Mouse (Mus musculus) bone marrow macrophage, adult 2 months (primary cell): ENCODE measurements around the gene Shisa7. TPM values are rescaled to one million over a fixed set of nuclear protein-coding genes. Genes with fewer than 3 reads are reported as not detected.

Source experiments
- H3K27ac ChIP-seq: 2 replicates; pipeline ENCODE4 v1.5.1; 2012; ENCODE audit warnings: low read depth, low read length; ENCODE audit not compliant: insufficient read depth
- H3K4me1 ChIP-seq: 2 replicates; pipeline ENCODE4 v1.6.1; 2012; ENCODE audit warnings: low read length; ENCODE audit not compliant: control insufficient read depth, insufficient read depth
- H3K4me3 ChIP-seq: 2 replicates; pipeline ENCODE4 v1.5.1; 2012; ENCODE audit warnings: mild to moderate bottlenecking, low read length, moderate library complexity; ENCODE audit not compliant: insufficient read depth
- CTCF ChIP-seq: IDR thresholded peaks from 2 replicates; pipeline ENCODE4 v1.5.1; 2012; ENCODE audit warnings: low read depth, mild to moderate bottlenecking, low read length, moderate library complexity
- POLR2A ChIP-seq: IDR thresholded peaks from 2 replicates; pipeline ENCODE4 v1.6.1; 2012; ENCODE audit warnings: mild to moderate bottlenecking, low read depth, low read length, borderline replicate concordance
- polyA plus RNA-seq: library from polyadenylated mRNA; stranded (reverse); fragments of >200 nt; gene quantifications from 2 replicates; pipeline ENCODE4 v1.2.4, GENCODE M21; 2012; ENCODE audit not compliant: missing spikeins, insufficient read depth, insufficient read length

Shisa7 gene
- polyA plus RNA-seq, 1 experiment, result not detected

- H3K4me1 ChIP-seq, result no peaks in the 10 kb centered on the region
- TF ChIP-seq POLR2A (no peak), CTCF (no peak)
- H3K4me3 ChIP-seq, result no peak overlapping the region
- H3K27ac ChIP-seq, result no peak overlapping the region
These were observed 4.9 kb upstream of the Shisa7 start for GRCm38 (mm10) chr7:4849372-4849771.

- no peak overlapping the region for H3K27ac ChIP-seq
- no peak for TF ChIP-seq POLR2A
- H3K4me3 ChIP-seq, result no peak overlapping the region
- H3K4me1 ChIP-seq, result no peaks in the 10 kb centered on the region; the same call in 1 of the 2 replicates
These were observed 417 bp upstream of the Shisa7 start for GRCm38 (mm10) chr7:4844917-4845309.

DNA sequence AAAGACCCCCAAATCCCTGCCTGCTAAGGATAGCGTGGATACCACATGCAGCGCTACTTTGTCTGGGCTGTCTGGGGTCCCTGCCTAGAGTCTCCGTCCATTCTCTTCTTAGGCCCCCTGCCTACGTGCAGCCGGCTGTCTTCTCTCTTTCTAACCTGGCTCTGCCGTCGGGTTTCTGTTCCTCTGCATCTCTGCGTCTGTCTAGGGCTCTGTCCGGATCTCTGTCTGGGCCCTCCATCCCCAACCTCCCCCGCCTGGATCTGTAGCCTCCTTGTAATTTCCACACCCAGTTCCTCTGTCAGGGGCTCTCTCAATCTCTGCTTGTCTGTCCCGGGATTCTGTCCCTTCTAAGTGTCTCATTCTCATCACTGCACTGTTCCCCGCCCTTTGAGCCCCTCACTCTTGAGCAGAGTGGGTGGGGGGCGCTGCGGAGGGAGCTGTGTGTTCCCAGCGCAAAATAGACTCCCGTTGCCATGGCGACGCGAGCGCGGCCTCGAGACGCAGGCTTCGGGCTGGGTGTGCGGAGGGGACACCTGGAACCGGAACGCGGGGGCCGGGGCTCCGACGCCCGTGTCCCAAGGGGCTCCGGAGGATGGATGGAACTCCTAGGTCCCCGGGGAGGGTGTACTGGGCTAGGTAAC, 772 bp downstream of the Shisa7 start:
- Histone ChIP-seq H3K4me3 (no peak overlapping the region), H3K4me1 (no peaks in the 10 kb centered on the region; the same call in 1 of the 2 replicates), H3K27ac (no peak overlapping the region)
- no peak for TF ChIP-seq CTCF
- TF ChIP-seq POLR2A, result no peak

GRCm38 (mm10) chr7:4842634-4843131, 1.8 kb downstream of the Shisa7 start:
- Histone ChIP-seq H3K27ac (no peak overlapping the region), H3K4me1 (no peaks in the 10 kb centered on the region; the same call in 1 of the 2 replicates), H3K4me3 (no peak overlapping the region)
- TF ChIP-seq POLR2A, result no peak
- TF ChIP-seq CTCF, result no peak

- Histone ChIP-seq H3K27ac (no peak overlapping the region), H3K4me3 (no peak overlapping the region), H3K4me1 (no peaks in the 10 kb centered on the region; the same call in 1 of the 2 replicates)
- TF ChIP-seq POLR2A (no peak), CTCF (no peak)
These were observed 2.4 kb downstream of the Shisa7 start for GRCm38 (mm10) chr7:4842077-4842476.

- no peak for TF ChIP-seq CTCF
- no peak for TF ChIP-seq POLR2A
- no peak overlapping the region for H3K27ac ChIP-seq
- no peak overlapping the region for H3K4me3 ChIP-seq
These were observed 6.9 kb downstream of the Shisa7 start for GRCm38 (mm10) chr7:4837639-4838038.

DNA sequence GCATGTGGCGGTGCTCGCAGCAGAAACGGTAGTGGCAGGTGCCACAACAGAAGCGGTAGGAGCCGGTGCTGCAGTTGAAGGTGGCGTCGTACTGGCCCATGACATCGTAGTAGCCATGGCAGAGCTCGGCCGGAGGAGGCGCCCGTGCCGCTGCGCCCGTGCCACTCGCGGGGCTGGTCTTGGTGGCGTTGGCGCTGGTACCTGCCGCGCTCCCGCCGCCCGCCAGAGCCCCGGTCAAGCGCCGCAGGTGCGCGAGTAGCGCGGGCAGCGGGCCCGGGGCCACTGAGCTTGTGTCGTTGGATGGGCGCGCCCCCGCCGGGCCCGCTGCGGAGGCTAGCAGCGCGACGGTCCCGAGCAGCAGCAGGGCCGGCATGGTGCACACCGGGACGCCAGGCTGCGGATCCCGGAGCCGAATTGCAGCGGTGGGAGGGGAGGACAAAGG, 8.1 kb downstream of the Shisa7 start:
- TF ChIP-seq POLR2A (no peak), CTCF (no peak)
- no peaks in the 10 kb centered on the region for H3K4me1 ChIP-seq
- peak overlapping the region; percentile 47 for H3K4me3 ChIP-seq
- H3K27ac ChIP-seq, result no peak overlapping the region

More at GRCm38 (mm10) chr7:4837639-4838038, 6.9 kb downstream of the Shisa7 start:
- H3K4me1 ChIP-seq, result no peaks in the 10 kb centered on the region; the same call in 1 of the 2 replicates

DNA sequence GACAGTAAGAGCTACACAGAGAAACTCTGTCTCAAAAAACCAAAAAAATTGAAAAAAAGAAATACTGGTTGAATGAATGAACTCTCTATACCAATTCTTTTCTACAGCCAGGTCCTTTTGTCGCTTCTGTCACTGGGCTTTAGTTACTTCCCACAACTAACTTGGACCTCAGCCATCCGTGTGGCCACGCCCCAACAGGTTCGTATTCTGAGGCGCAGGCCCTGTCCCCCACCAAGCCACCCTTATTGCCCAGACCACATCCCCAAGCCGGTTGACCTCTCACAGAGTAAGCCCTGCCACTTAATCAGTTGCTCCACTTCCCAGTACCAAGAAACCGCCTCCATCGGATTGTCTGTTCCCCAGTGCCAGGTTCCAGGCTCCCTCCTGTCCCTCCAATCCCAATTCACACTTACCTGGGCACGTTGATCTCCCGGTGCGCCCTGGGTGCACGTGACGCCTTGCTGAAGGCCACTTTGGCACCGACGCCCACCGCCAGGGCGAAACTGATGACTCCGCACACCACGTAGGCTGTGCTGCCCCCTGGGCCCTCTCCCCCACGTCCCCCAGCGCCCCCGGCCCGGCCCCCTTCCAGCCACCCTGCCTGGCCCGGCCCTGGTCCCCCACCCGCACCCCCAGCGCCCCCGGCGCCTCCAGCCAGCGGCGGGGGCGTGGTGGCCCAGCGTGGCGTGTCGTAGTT, 8.7 kb downstream of the Shisa7 start:
- TF ChIP-seq POLR2A (no peak), CTCF (no peak)
- Histone ChIP-seq H3K4me1 (no peaks in the 10 kb centered on the region), H3K27ac (no peak overlapping the region), H3K4me3 (peak overlapping the region; percentile 47)

- H3K4me3 ChIP-seq, result no peak overlapping the region
- TF ChIP-seq POLR2A, result no peak
- no peak for TF ChIP-seq CTCF
- no peak overlapping the region for H3K27ac ChIP-seq
- no peaks in the 10 kb centered on the region for H3K4me1 ChIP-seq
These were observed 14.0 kb downstream of the Shisa7 start for GRCm38 (mm10) chr7:4830476-4830875.

DNA sequence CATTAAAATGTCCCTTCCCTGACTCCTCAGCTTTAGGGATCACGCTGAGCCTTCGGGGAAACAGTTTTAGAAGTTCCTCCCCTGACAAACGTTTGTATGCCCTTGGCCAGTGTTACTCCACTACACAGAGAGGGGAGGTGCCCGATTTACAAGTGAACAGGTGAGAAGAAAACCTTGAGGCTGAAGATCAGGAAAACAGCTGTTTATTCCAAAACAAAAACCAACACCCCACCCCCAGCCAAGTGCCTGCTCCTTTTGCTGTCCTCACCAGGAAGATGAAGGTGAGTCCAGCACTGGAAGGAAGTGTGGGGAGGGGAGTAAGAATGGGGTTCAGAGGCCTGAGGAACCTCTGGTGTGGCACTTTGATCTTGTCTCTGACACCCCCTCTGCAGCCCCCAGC, 19.1 kb downstream of the Shisa7 start:
- Histone ChIP-seq H3K27ac (no peak overlapping the region), H3K4me3 (no peak overlapping the region), H3K4me1 (no peaks in the 10 kb centered on the region)
- TF ChIP-seq CTCF (no peak), POLR2A (no peak)
